Mouse (Mus musculus): ENCODE results near the gene Lce3f. TPM values are rescaled to one million over a fixed set of nuclear protein-coding genes. Genes with fewer than 3 reads are reported as not detected.

Gene Lce3f
- not detected for total RNA-seq (2021)
- long read RNA-seq, experiment 1, result 0 reads
- long read RNA-seq, experiment 2, result 0 reads

- no peak for DNase-seq
- intact Hi-C loops (cut with DNase I), result no loop called here
Measured at GRCm38 (mm10) chr3:92991926-92992325, at the start of gene Lce3f. Gene Lce3f (plus strand): TSS chr3:92992226.

- DNase-seq, result no peak
- intact Hi-C loops (cut with DNase I), result no loop called here
Measured at GRCm38 (mm10) chr3:92944186-92944585, 47.8 kb upstream of the Lce3f start, which contains the start of gene Lce3c. Gene Lce3c (plus strand): TSS chr3:92944486.

GRCm38 (mm10) chr3:92957090-92957489 is 34.9 kb upstream of the Lce3f start, which contains the start of gene Lce3d:
Gene Lce3d (plus strand): TSS chr3:92957390.
- no peak for DNase-seq
- intact Hi-C loops (cut with DNase I), result no loop called here

- no peak for DNase-seq
- intact Hi-C loops (cut with DNase I), result no loop called here
Measured at GRCm38 (mm10) chr3:92966761-92967160, 25.3 kb upstream of the Lce3f start, which contains the start of gene Lce3e. Gene Lce3e (plus strand): TSS chr3:92967061.

- no peak for DNase-seq
- intact Hi-C loops (cut with DNase I), result no loop called here
Measured at GRCm38 (mm10) chr3:92978484-92978883, 13.5 kb upstream of the Lce3f start.

GRCm38 (mm10) chr3:92998691-92999090 is 6.7 kb downstream of the Lce3f start:
- peak; percentile 19 to 31 for DNase-seq
- intact Hi-C loops (cut with DNase I), result no loop called here

GRCm38 (mm10) chr3:93000621-93001020 is 8.6 kb downstream of the Lce3f start:
- intact Hi-C loops (cut with DNase I), result no loop called here
- DNase-seq, result no peak

- no peak for DNase-seq
Measured at GRCm38 (mm10) chr3:93002843-93003242, 10.8 kb downstream of the Lce3f start.

GRCm38 (mm10) chr3:93014378-93014801 is 22.4 kb downstream of the Lce3f start:
- DNase-seq, result no peak

More at GRCm38 (mm10) chr3:93002843-93003242, 10.8 kb downstream of the Lce3f start:
- intact Hi-C loops (cut with DNase I), result no loop called here

GRCm38 (mm10) chr3:93014871-93015270 is 22.8 kb downstream of the Lce3f start:
- intact Hi-C loops (cut with DNase I), result no loop called here
- DNase-seq, result no peak

More at GRCm38 (mm10) chr3:93014378-93014801, 22.4 kb downstream of the Lce3f start:
- intact Hi-C loops (cut with DNase I), result no loop called here

- intact Hi-C loops (cut with DNase I), result no loop called here
- no peak for DNase-seq
Measured at GRCm38 (mm10) chr3:93015460-93016104, 23.6 kb downstream of the Lce3f start, which contains the start of gene Crct1. Gene Crct1 (minus strand): TSS chr3:93015687.

GRCm38 (mm10) chr3:93018960-93019359 is 26.9 kb downstream of the Lce3f start, which contains the start of gene Lce1m:
Gene Lce1m (minus strand): TSS chr3:93019060.
- intact Hi-C loops (cut with DNase I), result no loop called here

GRCm38 (mm10) chr3:93021171-93021570 is 29.1 kb downstream of the Lce3f start:
- DNase-seq, result no peak
- intact Hi-C loops (cut with DNase I), result no loop called here

More at GRCm38 (mm10) chr3:93018960-93019359, 26.9 kb downstream of the Lce3f start, which contains the start of gene Lce1m:
- no peak for DNase-seq

- intact Hi-C loops (cut with DNase I), result no loop called here
- DNase-seq, result no peak
Measured at GRCm38 (mm10) chr3:93023411-93024184, 31.6 kb downstream of the Lce3f start.

- intact Hi-C loops (cut with DNase I), result no loop called here
- no peak for DNase-seq
Measured at GRCm38 (mm10) chr3:93025486-93025885, 33.5 kb downstream of the Lce3f start.

GRCm38 (mm10) chr3:93031450-93031849 is 39.4 kb downstream of the Lce3f start:
- intact Hi-C loops (cut with DNase I), result no loop called here

More at GRCm38 (mm10) chr3:93031450-93031849, 39.4 kb downstream of the Lce3f start:
- DNase-seq, result no peak

Other genes with a start within 250 kb of the Lce3f start
- gene Lce1g, start 239.9 kb upstream of the Lce3f start, total RNA-seq (2021), result not detected
- gene Lce1h, start 227.2 kb upstream of the Lce3f start, total RNA-seq (2021), result not detected
- gene Lce1i, start 213.3 kb upstream of the Lce3f start, total RNA-seq (2021), result not detected
- not detected for gene Lce1j, start 201.7 kb upstream of the Lce3f start, total RNA-seq (2021)
- gene Lce1k, start 184.3 kb upstream of the Lce3f start, total RNA-seq (2021), result not detected
- gene Kprp, start 165.0 kb upstream of the Lce3f start, total RNA-seq (2021), result not detected
- not detected for gene Lce1l, start 140.9 kb upstream of the Lce3f start, total RNA-seq (2021)
- not detected for gene 2310050C09Rik, start 122.0 kb upstream of the Lce3f start, total RNA-seq (2021)
- gene Lce3a, start 66.0 kb upstream of the Lce3f start, total RNA-seq (2021), result not detected
- not detected for gene Lce3b, start 59.2 kb upstream of the Lce3f start, total RNA-seq (2021)
- not detected for gene Lce3c, start 47.7 kb upstream of the Lce3f start, total RNA-seq (2021)
- gene Lce3d, start 34.8 kb upstream of the Lce3f start, total RNA-seq (2021), result not detected
- gene Lce3e, start 25.2 kb upstream of the Lce3f start, total RNA-seq (2021), result not detected
- not detected for gene Crct1, start 23.5 kb downstream of the Lce3f start, total RNA-seq (2021)
- gene Lce1m, start 26.8 kb downstream of the Lce3f start, total RNA-seq (2021), result not detected
- gene Gm4858, start 76.6 kb downstream of the Lce3f start, total RNA-seq (2021), result not detected
- not detected for gene Crnn, start 152.6 kb downstream of the Lce3f start, total RNA-seq (2021)
- not detected for gene Flg2, start 205.1 kb downstream of the Lce3f start, total RNA-seq (2021)

Measured in gastrocnemius, postnatal 36 days (tissue).